21 mouse cellular contexts compared by ENCODE assay signal in genomic region chr17:80174146-80174545, GRCm38 (mm10). TPM values are rescaled to one million over a fixed set of nuclear protein-coding genes. Genes with fewer than 3 reads are reported as not detected.
DNase-seq lines count a peak whose midpoint lies in the region; ATAC-seq lines count a peak whose summit lies in the region.
"Had no signal": no experiment of that assay in that cellular context is flagged by ENCODE, and none has a peak within 500 bp of the region (broad histone marks: within the 10 kb centered on the region; RNA-seq: fewer than 3 reads in every experiment).

No protein-coding gene starts in this region.

- DNase-seq in spleen, postnatal 36 days (ENCODE audit: low spot score in 2 of 2) = peak; percentile 43 to 48
- no peak for DNase-seq in spleen, postnatal 4 days (ENCODE audit: low spot score in 2 of 2)
- DNase-seq in splenic B cell, adult 2 months (ENCODE audit: low read depth, low spot score) = peak; percentile 59
- DNase-seq in thymus, postnatal 4 days = peak; percentile 47
- DNase-seq in midbrain, embryonic 11.5 days (ENCODE audit: low spot score, missing footprints) = no peak
- DNase-seq: cerebellum, adult 8-10 months; gastrocnemius, postnatal 25 days; heart, adult 2 months; liver, embryonic 13.5 days; lung, embryonic 14.5 days; lung, postnatal 36 days; retina, postnatal 1 day had no signal

- H3K4me1 ChIP-seq in brown adipose tissue, adult 24 weeks (ENCODE audit: control insufficient read depth, insufficient read depth, insufficient read length, low read length) = peaks cover 5% of the 10 kb centered on the region; the same call in 1 of the 2 replicates
- 0 out of 2 replicates have a peak, but pooled peaks cover 8% of the 10 kb centered on the region for H3K4me1 ChIP-seq in kidney, embryonic 14.5 days (ENCODE audit: control insufficient read depth, insufficient read depth, low read length)
- H3K4me1 ChIP-seq in neural tube, embryonic 15.5 days = 0 out of 2 replicates have a peak, but pooled peaks cover under 1% of the 10 kb centered on the region
- peaks cover 4% of the 10 kb centered on the region for H3K4me1 ChIP-seq in midbrain, embryonic 11.5 days (ENCODE audit: control insufficient read depth, insufficient read depth, low read length)

- no peak overlapping the region for H3K4me2 ChIP-seq in kidney, embryonic 14.5 days (replicated peaks; ENCODE audit: low read depth, low read length)
- H3K4me2 ChIP-seq in neural tube, embryonic 15.5 days = no peak overlapping the region
- no peak overlapping the region for H3K4me2 ChIP-seq in midbrain, embryonic 11.5 days
- H3K4me2 ChIP-seq: forebrain, embryonic 12.5 days; kidney, embryonic 15.5 days; limb, embryonic 13.5 days; liver, embryonic 13.5 days; lung, embryonic 14.5 days had no signal

- 81% methylated on average over 3 of the region's 3 CpGs for WGBS in kidney, embryonic 14.5 days
- 81% methylated on average over 3 of the region's 3 CpGs for WGBS in neural tube, embryonic 15.5 days
- 81% methylated on average over 3 of the region's 3 CpGs for WGBS in midbrain, embryonic 11.5 days

- H3K27me3 ChIP-seq in splenic B cell, adult 2 months (ENCODE audit: control insufficient read depth, insufficient read depth, low read length, poor library complexity, severe bottlenecking) = no peaks in the 10 kb centered on the region
- H3K27me3 ChIP-seq in kidney, embryonic 14.5 days (ENCODE audit: control insufficient read depth, insufficient read depth, low read length) = no peaks in the 10 kb centered on the region
- no peaks in the 10 kb centered on the region for H3K27me3 ChIP-seq in neural tube, embryonic 15.5 days (replicated peaks)
- H3K27me3 ChIP-seq in midbrain, embryonic 11.5 days (ENCODE audit: control insufficient read depth, insufficient read depth, low read length) = no peaks in the 10 kb centered on the region
- H3K27me3 ChIP-seq: forebrain, embryonic 12.5 days; kidney, embryonic 15.5 days; limb, embryonic 13.5 days; liver, embryonic 13.5 days had no signal

- H3K36me3 ChIP-seq in splenic B cell, adult 2 months (ENCODE audit: control insufficient read depth, insufficient read depth, low read length, poor library complexity, severe bottlenecking) = no peaks in the 10 kb centered on the region
- no peaks in the 10 kb centered on the region for H3K36me3 ChIP-seq in kidney, embryonic 14.5 days (ENCODE audit: control insufficient read depth, insufficient read depth, low read length)
- no peaks in the 10 kb centered on the region for H3K36me3 ChIP-seq in neural tube, embryonic 15.5 days
- no peaks in the 10 kb centered on the region for H3K36me3 ChIP-seq in midbrain, embryonic 11.5 days (ENCODE audit: control insufficient read depth, insufficient read depth, low read length)
- H3K36me3 ChIP-seq: forebrain, embryonic 12.5 days; kidney, embryonic 15.5 days; limb, embryonic 13.5 days; liver, embryonic 13.5 days; midbrain, embryonic 10.5 days had no signal

- ATAC-seq in kidney, embryonic 14.5 days (ENCODE audit: low FRiP score, low TSS enrichment) = no peak
- ATAC-seq in neural tube, embryonic 15.5 days (ENCODE audit: low FRiP score) = no peak
- no peak for ATAC-seq in midbrain, embryonic 11.5 days (ENCODE audit: low FRiP score)

- no peak overlapping the region for H3K9ac ChIP-seq in kidney, embryonic 14.5 days (ENCODE audit: low read depth, low read length)
- H3K9ac ChIP-seq in neural tube, embryonic 15.5 days (replicated peaks) = no peak overlapping the region
- H3K9ac ChIP-seq in midbrain, embryonic 11.5 days (ENCODE audit: low read length) = no peak overlapping the region
- H3K9ac ChIP-seq: forebrain, embryonic 12.5 days; kidney, embryonic 15.5 days; limb, embryonic 13.5 days; liver, embryonic 13.5 days; lung, embryonic 14.5 days had no signal

- no peak overlapping the region for H3K4me3 ChIP-seq in brown adipose tissue, adult 24 weeks (ENCODE audit: insufficient read depth, low read depth, low read length)
- no peak overlapping the region for H3K4me3 ChIP-seq in kidney, embryonic 14.5 days (ENCODE audit: low read length)
- H3K4me3 ChIP-seq in neural tube, embryonic 15.5 days (replicated peaks) = no peak overlapping the region
- H3K4me3 ChIP-seq in midbrain, embryonic 11.5 days (ENCODE audit: low read depth, low read length) = no peak overlapping the region
- H3K4me3 ChIP-seq: forebrain, embryonic 12.5 days; heart, adult 2 months; kidney, embryonic 15.5 days; limb, embryonic 13.5 days; liver, embryonic 13.5 days; midbrain, embryonic 10.5 days had no signal

- no peaks in the 10 kb centered on the region for H3K9me3 ChIP-seq in kidney, embryonic 14.5 days (ENCODE audit: control insufficient read depth, low read length)
- no peaks in the 10 kb centered on the region for H3K9me3 ChIP-seq in neural tube, embryonic 15.5 days (replicated peaks)
- no peaks in the 10 kb centered on the region for H3K9me3 ChIP-seq in midbrain, embryonic 11.5 days (ENCODE audit: control insufficient read depth, low read length)
- H3K9me3 ChIP-seq: forebrain, embryonic 12.5 days; kidney, embryonic 15.5 days; limb, embryonic 13.5 days; liver, embryonic 13.5 days; midbrain, embryonic 10.5 days had no signal

- H3K27ac ChIP-seq in brown adipose tissue, adult 24 weeks (replicated peaks; ENCODE audit: low read depth, low read length) = 0 out of 2 replicates have a peak overlapping the region, but pooled peaks have one; percentile 40
- no peak overlapping the region for H3K27ac ChIP-seq in kidney, embryonic 14.5 days (ENCODE audit: low read depth, low read length)
- no peak overlapping the region for H3K27ac ChIP-seq in neural tube, embryonic 15.5 days (replicated peaks)
- no peak overlapping the region for H3K27ac ChIP-seq in midbrain, embryonic 11.5 days (ENCODE audit: low read depth, low read length)
- H3K27ac ChIP-seq: forebrain, embryonic 12.5 days; heart, adult 2 months; kidney, embryonic 15.5 days; limb, embryonic 13.5 days; liver, embryonic 13.5 days had no signal

RNA-seq across cellular contexts. Expression of gene Srsf7, which starts 33.0 kb away (rescaled TPM):
- polyA plus RNA-seq in brown adipose tissue, adult 24 weeks (2012; ENCODE audit: insufficient read depth, insufficient read length, missing spikeins) = 33.3 and 35.9 TPM in 2 replicates
- 756 and 811 TPM in 2 replicates for polyA plus RNA-seq in kidney, embryonic 14.5 days (2014; fragmentation: Nextera tagmentation; extraction: Ambion mirVana)
- polyA plus RNA-seq in neural tube, embryonic 15.5 days (2015; fragmentation: Nextera tagmentation; extraction: Ambion mirVana) = 356 and 410 TPM in 2 replicates
- polyA plus RNA-seq in midbrain, embryonic 11.5 days (2014; fragmentation: Nextera tagmentation; extraction: Ambion mirVana) = 835 and 887 TPM in 2 replicates

RNA-seq across cellular contexts. Expression of gene Ttc39d, which starts 33.1 kb away (rescaled TPM):
- not detected in 2 replicates for polyA plus RNA-seq in brown adipose tissue, adult 24 weeks (2012; ENCODE audit: insufficient read depth, insufficient read length, missing spikeins)
- polyA plus RNA-seq in kidney, embryonic 14.5 days (2014; fragmentation: Nextera tagmentation; extraction: Ambion mirVana) = 0.11 TPM in 1 of 2 replicates, not detected in the other
- 0.10 TPM in 1 of 2 replicates, not detected in the other for polyA plus RNA-seq in neural tube, embryonic 15.5 days (2015; fragmentation: Nextera tagmentation; extraction: Ambion mirVana)
- polyA plus RNA-seq in midbrain, embryonic 11.5 days (2014; fragmentation: Nextera tagmentation; extraction: Ambion mirVana) = 0.08 TPM in 1 of 2 replicates, not detected in the other
- polyA plus RNA-seq: hindbrain, embryonic 11.5 days; intestine, embryonic 14.5 days; liver, embryonic 13.5 days; lung, embryonic 14.5 days had no signal

RNA-seq across cellular contexts. Expression of gene Galm, which starts 46.9 kb away (rescaled TPM):
- 61.2 and 63.9 TPM in 2 replicates for polyA plus RNA-seq in brown adipose tissue, adult 24 weeks (2012; ENCODE audit: insufficient read depth, insufficient read length, missing spikeins)
- 14.1 and 16.4 TPM in 2 replicates for polyA plus RNA-seq in kidney, embryonic 14.5 days (2014; fragmentation: Nextera tagmentation; extraction: Ambion mirVana)
- 1.9 and 4.0 TPM in 2 replicates for polyA plus RNA-seq in neural tube, embryonic 15.5 days (2015; fragmentation: Nextera tagmentation; extraction: Ambion mirVana)
- 7.1 and 7.6 TPM in 2 replicates for polyA plus RNA-seq in midbrain, embryonic 11.5 days (2014; fragmentation: Nextera tagmentation; extraction: Ambion mirVana)

RNA-seq across cellular contexts. Expression of gene Gemin6, which starts 50.1 kb away (rescaled TPM):
- 4.9 and 8.4 TPM in 2 replicates for polyA plus RNA-seq in brown adipose tissue, adult 24 weeks (2012; ENCODE audit: insufficient read depth, insufficient read length, missing spikeins)
- polyA plus RNA-seq in kidney, embryonic 14.5 days (2014; fragmentation: Nextera tagmentation; extraction: Ambion mirVana) = 49.0 and 61.9 TPM in 2 replicates
- 18.8 and 23.9 TPM in 2 replicates for polyA plus RNA-seq in neural tube, embryonic 15.5 days (2015; fragmentation: Nextera tagmentation; extraction: Ambion mirVana)
- polyA plus RNA-seq in midbrain, embryonic 11.5 days (2014; fragmentation: Nextera tagmentation; extraction: Ambion mirVana) = 42.1 and 42.2 TPM in 2 replicates

Comparison
In these comparisons a context has a peak if more than half of its experiments do, and no peak if none do; other contexts are left out.
1. DNase-seq: peak in spleen, postnatal 36 days (2 of 2), splenic B cell, adult 2 months (single experiment) and thymus, postnatal 4 days (single experiment); none in spleen, postnatal 4 days (0 of 2) and midbrain, embryonic 11.5 days (single experiment).